Mouse (Mus musculus) cerebellum, adult 9-11 months (tissue): ENCODE measurements around the gene Gm10192.
"Not testable (repeated sequence)": the region's sequence is repeated elsewhere in the genome, so short reads cannot be mapped to it uniquely, and the experiment has no call there.

ENCODE experiments used
- DNase-seq: peaks from one replicate; pipeline ENCODE4 v3.0.0; 2022

Gm10192 gene

DNA sequence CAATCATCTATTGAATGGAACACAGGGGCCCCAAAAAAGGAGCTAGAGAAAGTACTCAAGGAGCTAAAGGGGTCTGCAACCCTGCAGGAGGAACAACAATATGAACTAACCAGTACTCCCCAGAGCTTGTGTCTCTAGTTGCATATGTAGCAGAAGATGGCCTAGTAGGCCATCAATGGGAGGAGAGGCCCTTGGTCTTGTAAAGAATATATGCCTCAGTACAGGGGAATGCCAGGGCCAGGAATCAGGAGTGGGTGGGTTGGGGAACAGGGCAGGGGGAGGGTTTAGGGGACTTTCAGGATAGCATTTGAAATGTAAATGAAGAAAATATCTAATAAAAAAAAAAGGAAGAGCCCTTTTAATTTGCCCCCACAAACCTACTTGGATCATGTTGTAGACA, at the start of gene Gm10192:
Gene Gm10192 (minus strand): TSS at position 101 of the 400 bp plus-strand sequence.
- DNase-seq = not testable (repeated sequence)

GRCm38 (mm10) chr4:97230411-97231104, 47.6 kb upstream of the Gm10192 start:
- DNase-seq = no peak

- DNase-seq = no peak
Measured at GRCm38 (mm10) chr4:97219701-97220100, 36.7 kb upstream of the Gm10192 start.

GRCm38 (mm10) chr4:97217906-97218305, 34.9 kb upstream of the Gm10192 start:
- no peak for DNase-seq

DNA sequence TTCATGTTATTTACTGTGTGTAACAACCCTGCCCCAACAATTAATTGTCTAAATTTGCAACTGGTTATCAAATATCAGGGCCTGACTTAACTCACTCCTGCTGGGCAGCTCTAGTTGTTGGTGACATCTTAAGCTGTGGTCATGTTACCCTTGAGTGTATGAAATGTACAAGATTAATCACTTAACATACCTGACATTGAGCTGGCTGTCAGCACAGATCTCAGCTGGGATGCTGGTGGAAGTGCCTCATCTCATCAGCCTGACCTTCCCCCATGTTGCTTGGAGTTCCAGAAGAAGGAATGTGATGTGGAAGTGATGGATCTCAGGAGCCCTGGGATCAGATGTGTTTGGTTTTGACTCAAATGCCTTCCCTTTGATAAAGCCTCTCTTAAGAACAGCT, 29.5 kb upstream of the Gm10192 start:
- DNase-seq = no peak

DNA sequence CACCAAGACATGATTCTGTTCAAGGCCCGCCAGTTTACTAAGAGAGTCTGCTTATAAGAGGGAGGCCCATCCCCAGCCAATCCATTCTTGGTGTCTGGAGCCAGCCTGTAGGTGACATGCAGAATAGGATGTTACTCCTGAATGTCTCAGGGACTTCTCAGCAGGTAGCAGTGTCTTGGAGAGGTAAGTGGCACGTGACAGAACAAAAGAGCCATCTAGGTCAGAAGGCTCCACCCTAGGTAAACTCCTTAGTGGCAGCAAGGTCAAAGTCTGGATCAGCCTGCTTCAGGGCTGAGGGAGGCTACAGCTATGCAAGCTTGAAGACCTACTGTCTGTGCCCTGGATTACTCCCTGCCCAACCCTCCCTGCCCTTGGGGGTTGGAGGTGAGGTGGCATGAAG, 20.0 kb upstream of the Gm10192 start:
- not testable (repeated sequence) for DNase-seq

DNA sequence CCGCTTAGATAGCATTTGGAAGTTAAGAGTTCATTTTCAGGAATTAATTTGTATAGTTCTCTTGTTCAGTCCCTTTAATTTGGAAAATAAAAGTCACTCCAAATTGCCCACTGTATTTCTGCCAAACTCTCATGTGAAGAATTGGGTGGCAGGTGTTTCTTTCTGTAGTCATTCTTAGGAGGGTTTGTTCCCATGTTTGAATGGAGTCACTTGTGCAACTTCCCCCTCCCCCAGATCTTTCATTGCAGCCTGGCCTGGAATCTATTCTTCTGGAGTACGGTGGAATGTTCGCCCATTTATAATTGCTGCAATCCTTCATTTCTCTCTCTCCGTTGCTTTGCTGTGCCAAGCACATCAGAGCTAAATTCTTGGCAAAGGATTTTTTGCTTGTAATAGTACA, 10.2 kb upstream of the Gm10192 start:
- no peak for DNase-seq

- DNase-seq = no peak
Measured at GRCm38 (mm10) chr4:97192601-97193000, 9.6 kb upstream of the Gm10192 start.

- DNase-seq = no peak
Measured at GRCm38 (mm10) chr4:97180396-97180795, 2.6 kb downstream of the Gm10192 start.

DNA sequence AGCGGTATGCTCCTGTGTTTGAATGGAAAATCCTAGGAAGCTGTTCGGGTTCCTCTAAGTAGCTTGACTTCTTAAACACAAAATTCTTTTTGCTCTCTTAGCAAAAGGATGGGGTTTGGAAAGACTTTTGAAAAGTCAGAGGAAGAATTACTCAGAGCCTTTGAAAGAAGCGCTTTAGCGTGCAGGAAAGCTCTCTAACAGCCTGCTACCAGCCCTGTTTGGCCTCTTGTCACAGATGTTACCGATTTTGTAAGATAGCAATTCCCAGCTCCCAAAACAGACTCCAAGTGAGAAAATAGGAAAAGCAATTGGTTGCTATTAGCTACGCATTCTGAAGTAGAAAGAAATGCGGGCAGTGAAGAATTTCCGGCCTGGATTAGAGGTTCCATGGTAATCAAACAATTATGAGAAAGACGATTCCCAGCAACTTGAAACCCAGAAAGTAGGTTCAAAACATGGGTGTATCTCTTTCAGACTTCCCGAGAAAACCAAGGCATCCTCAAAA, 26.1 kb downstream of the Gm10192 start:
- no peak for DNase-seq

DNA sequence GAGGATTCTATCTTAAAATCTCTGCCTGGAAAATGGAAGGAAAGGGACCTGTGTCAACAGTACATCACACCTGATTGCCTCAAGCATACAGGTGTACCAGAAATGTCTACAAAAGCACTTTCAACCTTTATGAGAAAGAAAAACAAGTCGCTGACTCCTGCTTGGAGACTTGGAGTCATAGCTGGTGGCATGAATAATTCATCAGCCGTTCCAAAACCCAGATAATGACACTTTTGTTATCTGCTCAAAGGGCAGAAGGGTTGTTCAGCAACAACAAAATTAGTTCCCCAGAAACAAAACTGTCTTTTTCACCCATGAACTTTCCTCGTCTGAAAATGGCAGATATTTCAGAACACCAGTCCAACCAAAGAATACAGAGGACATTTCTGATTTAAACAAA, 26.9 kb downstream of the Gm10192 start:
- no peak for DNase-seq

- DNase-seq = no peak
Measured at GRCm38 (mm10) chr4:97153554-97153953, 29.4 kb downstream of the Gm10192 start.

DNA sequence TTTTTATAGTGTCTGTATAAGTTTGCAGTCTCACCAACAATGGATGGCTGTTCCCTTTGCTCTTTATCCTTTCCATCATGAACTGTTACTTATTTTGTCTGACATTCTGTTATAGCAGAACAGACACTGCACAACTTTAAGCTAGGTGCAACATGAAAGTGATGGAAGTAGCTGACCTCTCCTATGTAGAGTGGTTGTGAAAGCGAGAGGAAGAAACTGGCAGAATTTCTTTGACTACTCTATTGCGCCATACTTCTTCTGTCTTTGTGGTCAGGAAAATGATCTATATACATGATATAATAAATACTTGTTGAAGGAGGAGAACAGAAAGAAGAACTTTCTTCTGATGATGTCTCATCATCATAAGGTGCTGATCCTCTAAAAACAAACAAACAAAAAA, 40.5 kb downstream of the Gm10192 start:
- no peak for DNase-seq
